Mouse (Mus musculus): ENCODE data around the gene Fbxl17. TPM values are rescaled to one million over a fixed set of nuclear protein-coding genes. Genes with fewer than 3 reads are reported as not detected.

Gene Fbxl17
- polyA plus RNA-seq (2012; rRNA removed; ENCODE audit: low replicate concordance) = 3.8 and 5.2 TPM in 2 replicates

GRCm38 (mm10) chr17:63499636-63500155, at the start of gene Fbxl17:
TSS of gene Fbxl17 (minus strand) at chr17:63500017.

